Mouse (Mus musculus) hematopoietic multipotent progenitor cell, adult 10-12 weeks (in vitro differentiated cells): Measurements from ENCODE around the gene Gm36245. TPM values are rescaled to one million over a fixed set of nuclear protein-coding genes. Genes with fewer than 3 reads are reported as not detected.

ENCODE experiments used
- polyA plus RNA-seq: library from polyadenylated mRNA; stranded (reverse); fragments of >175 nt; gene quantifications from 2 replicates; pipeline ENCODE4 v1.2.3, GENCODE M21; 2012; ENCODE audit warnings: low replicate concordance

The Gm36245 gene
- polyA plus RNA-seq: not detected in 2 replicates

DNA sequence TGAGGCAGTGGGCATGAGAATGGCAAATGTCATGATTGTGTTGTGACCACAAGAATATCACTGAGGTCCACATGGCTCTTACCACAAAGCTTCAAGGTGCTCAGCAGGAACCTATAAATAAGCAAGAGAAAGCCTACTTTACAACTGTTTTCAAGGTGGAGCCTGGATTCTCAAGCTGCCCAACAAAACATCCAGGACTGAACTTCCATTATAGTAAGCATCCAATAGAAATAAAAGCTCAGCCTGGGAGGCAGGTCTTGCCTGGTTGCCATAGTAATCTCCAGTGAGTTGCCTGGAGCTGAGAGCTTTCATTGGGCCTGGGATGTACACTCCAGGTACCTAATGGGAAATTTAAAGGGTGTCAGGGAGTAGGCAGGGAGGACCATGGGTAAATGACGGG lies at the start of gene Gm36245:
Gene Gm36245, plus strand, starts transcription at position 301 of the 400 bp plus-strand sequence.

DNA sequence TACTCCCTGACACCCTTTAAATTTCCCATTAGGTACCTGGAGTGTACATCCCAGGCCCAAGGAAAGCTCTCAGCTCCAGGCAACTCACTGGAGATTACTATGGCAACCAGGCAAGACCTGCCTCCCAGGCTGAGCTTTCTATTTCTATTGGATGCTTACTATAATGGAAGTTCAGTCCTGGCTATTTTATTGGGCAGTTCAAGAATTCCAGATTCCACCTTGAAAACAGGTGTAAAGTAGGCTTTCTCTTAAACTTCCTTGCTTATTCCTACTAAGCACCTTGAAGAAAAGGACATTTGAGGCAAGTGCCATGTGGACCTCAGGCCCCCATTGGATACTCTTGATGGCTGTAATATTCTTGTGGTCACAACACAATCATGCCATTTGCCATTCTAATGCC lies 37.3 kb upstream of the Gm36245 start, which contains the start of gene 1700025B11Rik:
Gene 1700025B11Rik, minus strand, starts transcription at position 101 of the 400 bp plus-strand sequence.

DNA sequence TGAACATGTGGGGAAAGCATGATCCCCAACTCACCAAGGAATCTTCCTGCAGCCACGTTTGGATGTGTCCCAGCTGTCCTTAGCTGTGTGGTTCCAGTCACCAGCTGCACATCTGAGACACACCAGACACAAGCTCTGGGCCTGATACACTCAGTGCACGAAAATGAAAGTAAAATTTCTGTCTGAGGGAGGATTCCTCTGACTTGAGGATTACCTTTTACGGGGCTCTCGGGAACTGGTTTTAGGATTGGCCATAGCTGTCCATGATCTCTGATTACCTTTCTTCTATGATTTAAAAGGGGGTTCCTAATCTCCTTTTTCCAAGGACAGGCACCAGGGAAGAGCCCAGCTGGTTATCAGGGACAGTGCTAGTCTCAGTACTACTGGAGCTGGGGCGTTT lies 3.1 kb upstream of the Gm36245 start, which contains the start of gene Apol10b:
Gene Apol10b, minus strand, starts transcription at position 165 of the 400 bp plus-strand sequence.

DNA sequence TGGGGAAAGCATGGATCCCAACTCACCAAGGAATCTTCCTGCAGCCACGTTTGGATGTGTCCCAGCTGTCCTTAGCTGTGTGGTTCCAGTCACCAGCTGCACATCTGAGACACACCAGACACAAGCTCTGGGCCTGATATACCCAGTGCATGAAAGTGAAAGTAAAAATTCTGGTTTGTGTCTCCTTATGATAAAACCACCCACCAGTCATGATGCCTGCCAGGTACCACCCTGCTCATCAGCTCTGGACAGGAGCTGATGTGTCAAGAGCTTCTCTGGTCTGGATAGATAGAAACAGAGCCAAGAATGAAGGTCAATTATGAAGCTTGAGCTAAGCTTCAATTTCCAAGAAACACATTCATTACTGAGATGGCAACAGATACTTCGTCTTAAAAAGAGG lies 44.1 kb downstream of the Gm36245 start, which contains the start of gene Apol11b:
Gene Apol11b, minus strand, starts transcription at position 111 of the 400 bp plus-strand sequence.

Other genes with a start within 250 kb of the Gm36245 start
- gene Apol7a, start 200.1 kb upstream of the Gm36245 start, polyA plus RNA-seq: not detected in 2 replicates
- 0.37 TPM in 1 of 2 replicates, not detected in the other for gene Apol9a, start 188.1 kb upstream of the Gm36245 start, polyA plus RNA-seq
- gene Apol7b, start 151.8 kb upstream of the Gm36245 start, polyA plus RNA-seq: 0.07 TPM in 1 of 2 replicates, not detected in the other
- 0.04 TPM in 1 of 2 replicates, not detected in the other for gene Apol10a, start 122.2 kb upstream of the Gm36245 start, polyA plus RNA-seq
- not detected in 2 replicates for gene Apol11a, start 91.0 kb upstream of the Gm36245 start, polyA plus RNA-seq
- gene Apol7c, start 65.9 kb upstream of the Gm36245 start, polyA plus RNA-seq: 0.07 TPM in 1 of 2 replicates, not detected in the other
- gene 1700025B11Rik, start 37.4 kb upstream of the Gm36245 start, polyA plus RNA-seq: not detected in 2 replicates
- 0.05 TPM in 1 of 2 replicates, not detected in the other for gene Apol10b, start 3.1 kb upstream of the Gm36245 start, polyA plus RNA-seq
- 1.6 TPM in 1 of 2 replicates, not detected in the other for gene Apol11b, start 44.0 kb downstream of the Gm36245 start, polyA plus RNA-seq
- gene Apol7e, start 99.6 kb downstream of the Gm36245 start, polyA plus RNA-seq: 0.07 and 0.11 TPM in 2 replicates
- gene Apol9b, start 129.8 kb downstream of the Gm36245 start, polyA plus RNA-seq: 0.28 and 0.31 TPM in 2 replicates
- gene Apol8, start 157.7 kb downstream of the Gm36245 start, polyA plus RNA-seq: 6.7 TPM in 1 of 2 replicates, not detected in the other
- gene Myh9, start 242.9 kb downstream of the Gm36245 start, polyA plus RNA-seq: 580 and 901 TPM in 2 replicates